Mouse (Mus musculus): ENCODE measurements around the gene Yap1. TPM values are rescaled to one million over a fixed set of nuclear protein-coding genes. Genes with fewer than 3 reads are reported as not detected.

Yap1 gene
- polyA plus RNA-seq, 1 experiment from 2014 or later: 42.9 TPM

GRCm38 (mm10) chr9:8001352-8001751 lies 3.0 kb downstream of the Yap1 start:
- WGBS: 70% methylated on average over 7 of the region's 7 CpGs
- peaks cover 51% of the 10 kb centered on the region for H3K36me3 ChIP-seq (replicated peaks)
- H3K9me3 ChIP-seq: no peaks in the 10 kb centered on the region
- no peak overlapping the region for H3K27ac ChIP-seq (replicated peaks)
- H3K4me1 ChIP-seq: peaks cover 30% of the 10 kb centered on the region
- no peak for DNase-seq (ENCODE audit: low spot score)
- no peaks in the 10 kb centered on the region for H3K27me3 ChIP-seq (replicated peaks; ENCODE audit: low read depth, poor library complexity, severe bottlenecking)
- H3K4me3 ChIP-seq: peak overlapping the region; percentile 32; the same call in 1 of the 2 replicates

DNA sequence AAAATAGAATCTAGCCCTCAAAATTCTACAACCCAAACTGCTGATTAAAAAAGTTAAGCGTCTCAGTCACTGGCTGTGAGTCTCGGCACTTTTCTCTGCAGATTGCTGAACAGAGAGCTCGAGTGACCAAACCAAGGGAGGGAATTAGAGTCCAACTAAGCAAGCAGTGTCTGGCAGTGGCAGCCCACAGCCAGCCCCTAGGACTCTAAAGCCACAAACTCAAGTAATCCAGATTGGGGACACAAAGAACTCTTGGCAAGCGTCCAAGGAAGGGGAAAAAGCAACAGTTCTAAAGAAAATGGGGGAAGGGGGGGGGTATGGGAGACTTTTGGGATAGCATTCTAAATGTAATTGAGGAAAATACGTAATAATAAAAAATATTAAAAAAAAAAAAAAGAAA lies 10.1 kb downstream of the Yap1 start:
- Histone ChIP-seq H3K4me3 (no peak overlapping the region), H3K9me3 (no peaks in the 10 kb centered on the region), H3K4me1 (no peaks in the 10 kb centered on the region), H3K36me3 (replicated peaks) (peaks cover 94% of the 10 kb centered on the region), H3K27me3 (replicated peaks; ENCODE audit: low read depth, poor library complexity, severe bottlenecking) (no peaks in the 10 kb centered on the region), H3K27ac (replicated peaks) (no peak overlapping the region)
- WGBS: 90% methylated on average over 5 of the region's 5 CpGs
- DNase-seq (ENCODE audit: low spot score): no peak

- 86% methylated on average over 3 of the region's 3 CpGs for WGBS
- Histone ChIP-seq H3K27me3 (replicated peaks; ENCODE audit: low read depth, poor library complexity, severe bottlenecking) (no peaks in the 10 kb centered on the region), H3K4me3 (no peak overlapping the region), H3K36me3 (replicated peaks) (peaks cover 94% of the 10 kb centered on the region), H3K9me3 (no peaks in the 10 kb centered on the region), H3K4me1 (no peaks in the 10 kb centered on the region), H3K27ac (replicated peaks) (no peak overlapping the region)
- no peak for DNase-seq (ENCODE audit: low spot score)
Observed at GRCm38 (mm10) chr9:7992651-7993050, 11.7 kb downstream of the Yap1 start.

GRCm38 (mm10) chr9:7990897-7991296 lies 13.5 kb downstream of the Yap1 start:
- Histone ChIP-seq H3K36me3 (replicated peaks) (peaks cover 91% of the 10 kb centered on the region), H3K4me3 (no peak overlapping the region), H3K27ac (replicated peaks) (no peak overlapping the region), H3K4me1 (no peaks in the 10 kb centered on the region), H3K9me3 (no peaks in the 10 kb centered on the region), H3K27me3 (replicated peaks; ENCODE audit: low read depth, poor library complexity, severe bottlenecking) (no peaks in the 10 kb centered on the region)
- no peak for DNase-seq (ENCODE audit: low spot score)
- WGBS: 88% methylated on average over 4 of the region's 4 CpGs

- Histone ChIP-seq H3K27me3 (replicated peaks; ENCODE audit: low read depth, poor library complexity, severe bottlenecking) (no peaks in the 10 kb centered on the region), H3K36me3 (replicated peaks) (peaks cover 79% of the 10 kb centered on the region), H3K4me1 (peaks cover 10% of the 10 kb centered on the region), H3K27ac (replicated peaks) (no peak overlapping the region), H3K9me3 (no peaks in the 10 kb centered on the region), H3K4me3 (no peak overlapping the region)
- no peak for DNase-seq (ENCODE audit: low spot score)
- 90% methylated on average over 5 of the region's 5 CpGs for WGBS
Observed at GRCm38 (mm10) chr9:7987119-7987518, 17.3 kb downstream of the Yap1 start.

DNA sequence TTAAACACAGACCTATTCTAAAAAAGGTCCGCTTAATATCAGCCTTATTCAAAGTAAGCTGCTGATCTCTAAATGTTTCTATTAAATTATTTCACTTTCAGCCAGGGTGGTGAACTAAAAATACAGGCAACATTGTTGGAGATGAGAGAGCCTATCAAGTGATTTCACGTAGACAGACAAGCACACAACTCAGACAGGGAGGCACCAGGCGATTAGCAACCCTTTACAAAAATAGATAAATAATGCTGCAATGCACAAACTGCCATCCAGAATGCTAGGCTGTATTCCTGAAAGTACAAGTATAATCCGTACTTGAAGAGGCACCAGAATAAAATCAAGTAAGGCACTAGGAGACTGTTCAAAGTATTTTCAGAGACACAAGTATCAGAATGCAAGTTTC lies 20.1 kb downstream of the Yap1 start:
- Histone ChIP-seq H3K4me3 (no peak overlapping the region), H3K36me3 (replicated peaks) (peaks cover 81% of the 10 kb centered on the region), H3K27ac (replicated peaks) (no peak overlapping the region), H3K4me1 (peaks cover 10% of the 10 kb centered on the region), H3K27me3 (replicated peaks; ENCODE audit: low read depth, poor library complexity, severe bottlenecking) (no peaks in the 10 kb centered on the region), H3K9me3 (no peaks in the 10 kb centered on the region)
- 83% methylated on average over 4 of the region's 4 CpGs for WGBS
- no peak for DNase-seq (ENCODE audit: low spot score)

DNA sequence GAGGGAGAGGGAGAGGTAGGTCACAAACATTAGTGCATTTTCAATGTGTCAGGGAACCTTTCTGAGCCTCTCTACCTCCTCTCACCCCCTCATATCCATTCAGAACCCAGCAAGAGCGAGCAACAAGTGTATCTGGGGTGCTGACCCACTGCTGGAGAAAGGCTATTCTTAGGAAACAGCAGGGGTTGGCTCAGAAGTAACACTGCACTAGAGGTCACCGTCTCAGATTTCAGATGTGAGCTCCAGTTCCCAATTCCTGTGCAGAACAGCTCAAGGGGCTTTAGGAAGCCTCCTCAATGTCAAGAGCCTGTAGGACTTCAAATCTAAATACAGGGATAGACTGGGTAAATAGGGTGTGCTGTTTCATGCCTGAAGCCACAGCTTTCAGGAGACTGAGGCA lies 20.7 kb downstream of the Yap1 start:
- no peak for DNase-seq (ENCODE audit: low spot score)
- 22% methylated on average over 2 of the region's 2 CpGs for WGBS
- Histone ChIP-seq H3K9me3 (no peaks in the 10 kb centered on the region), H3K27ac (replicated peaks) (no peak overlapping the region), H3K27me3 (replicated peaks; ENCODE audit: low read depth, poor library complexity, severe bottlenecking) (no peaks in the 10 kb centered on the region), H3K4me1 (peaks cover 10% of the 10 kb centered on the region), H3K36me3 (replicated peaks) (peaks cover 81% of the 10 kb centered on the region), H3K4me3 (no peak overlapping the region)

GRCm38 (mm10) chr9:7980162-7980561 lies 24.2 kb downstream of the Yap1 start:
- peaks cover 87% of the 10 kb centered on the region for H3K36me3 ChIP-seq (replicated peaks)
- 89% methylated on average over 2 of the region's 2 CpGs for WGBS
- DNase-seq (ENCODE audit: low spot score): no peak

DNA sequence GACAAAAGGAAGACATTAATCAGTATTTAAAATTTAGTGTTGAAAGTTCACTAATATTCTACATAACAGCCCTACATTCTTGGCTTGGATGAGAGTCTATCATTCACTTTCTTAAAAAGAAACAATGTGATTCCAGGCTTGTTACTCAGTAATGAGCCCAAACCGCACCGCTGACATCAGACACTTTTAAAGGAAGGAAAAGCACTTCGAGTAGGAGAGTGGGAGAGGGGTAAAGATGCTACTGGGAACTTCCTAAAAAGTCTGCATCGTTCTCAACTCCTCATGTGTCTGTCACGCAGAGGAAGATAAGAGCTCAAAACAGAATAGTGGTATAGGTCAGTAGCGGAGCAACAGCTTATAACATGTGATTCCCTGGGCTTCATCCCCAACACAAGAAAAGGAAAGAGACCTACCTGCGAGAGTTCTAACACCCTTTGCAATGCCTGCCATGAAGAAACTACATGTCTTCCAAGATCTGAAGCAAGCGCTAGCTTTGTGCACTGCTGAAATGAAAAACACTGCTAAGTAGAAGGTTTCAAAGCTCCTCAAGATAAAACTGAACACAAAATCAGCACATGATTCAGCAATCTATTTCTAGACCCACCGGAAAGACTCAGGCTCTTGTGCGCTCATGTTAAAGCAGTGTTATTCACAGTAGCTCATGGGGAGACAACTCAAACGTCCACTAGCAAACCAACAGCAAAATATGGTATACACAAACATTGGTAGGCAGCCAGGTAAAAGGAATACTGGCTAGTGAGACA lies 25.1 kb downstream of the Yap1 start:
- no peak overlapping the region for H3K27ac ChIP-seq (replicated peaks)
- DNase-seq (ENCODE audit: low spot score): no peak
- H3K27me3 ChIP-seq (replicated peaks; ENCODE audit: low read depth, poor library complexity, severe bottlenecking): no peaks in the 10 kb centered on the region
- no peaks in the 10 kb centered on the region for H3K9me3 ChIP-seq
- H3K36me3 ChIP-seq (replicated peaks): peaks cover 91% of the 10 kb centered on the region
- peaks cover 9% of the 10 kb centered on the region for H3K4me1 ChIP-seq
- H3K4me3 ChIP-seq: no peak overlapping the region
- WGBS: 93% methylated on average over 11 of the region's 11 CpGs

More at GRCm38 (mm10) chr9:7980162-7980561, 24.2 kb downstream of the Yap1 start:
- H3K4me3 ChIP-seq: no peak overlapping the region
- no peaks in the 10 kb centered on the region for H3K27me3 ChIP-seq (replicated peaks; ENCODE audit: low read depth, poor library complexity, severe bottlenecking)
- peaks cover 10% of the 10 kb centered on the region for H3K4me1 ChIP-seq
- no peaks in the 10 kb centered on the region for H3K9me3 ChIP-seq
- no peak overlapping the region for H3K27ac ChIP-seq (replicated peaks)

- no peak for DNase-seq (ENCODE audit: low spot score)
- Histone ChIP-seq H3K9me3 (no peaks in the 10 kb centered on the region), H3K27ac (replicated peaks) (no peak overlapping the region), H3K4me3 (no peak overlapping the region), H3K36me3 (replicated peaks) (peaks cover 96% of the 10 kb centered on the region), H3K27me3 (replicated peaks; ENCODE audit: low read depth, poor library complexity, severe bottlenecking) (no peaks in the 10 kb centered on the region), H3K4me1 (peaks cover 2% of the 10 kb centered on the region)
- WGBS: 87% methylated on average over 3 of the region's 3 CpGs
Observed at GRCm38 (mm10) chr9:7978502-7978901, 25.9 kb downstream of the Yap1 start.

DNA sequence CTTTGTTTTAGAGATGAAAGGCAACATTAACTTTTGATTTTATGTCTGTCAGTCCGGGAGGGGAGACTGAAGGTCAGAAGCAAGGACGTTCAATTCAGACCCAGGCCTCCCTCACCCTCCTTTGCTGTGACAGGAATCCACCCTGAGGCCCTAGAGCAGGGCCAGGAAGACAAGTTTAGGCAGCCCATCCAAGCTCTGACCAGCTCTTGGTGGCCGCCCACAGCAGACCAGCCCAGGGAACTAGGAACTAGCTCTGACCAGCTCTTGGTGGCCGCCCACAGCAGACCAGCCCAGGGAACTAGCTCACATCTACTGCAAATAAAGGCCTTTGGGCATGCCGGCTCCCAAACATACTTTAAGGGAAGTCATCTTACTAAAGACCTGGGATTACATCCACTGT lies 26.8 kb downstream of the Yap1 start:
- no peak for DNase-seq (ENCODE audit: low spot score)
- H3K27me3 ChIP-seq (replicated peaks; ENCODE audit: low read depth, poor library complexity, severe bottlenecking): no peaks in the 10 kb centered on the region
- H3K4me1 ChIP-seq: no peaks in the 10 kb centered on the region
- no peak overlapping the region for H3K27ac ChIP-seq (replicated peaks)
- WGBS: 86% methylated on average over 5 of the region's 5 CpGs
- no peak overlapping the region for H3K4me3 ChIP-seq
- peaks cover 99% of the 10 kb centered on the region for H3K36me3 ChIP-seq (replicated peaks)
- H3K9me3 ChIP-seq: no peaks in the 10 kb centered on the region

DNA sequence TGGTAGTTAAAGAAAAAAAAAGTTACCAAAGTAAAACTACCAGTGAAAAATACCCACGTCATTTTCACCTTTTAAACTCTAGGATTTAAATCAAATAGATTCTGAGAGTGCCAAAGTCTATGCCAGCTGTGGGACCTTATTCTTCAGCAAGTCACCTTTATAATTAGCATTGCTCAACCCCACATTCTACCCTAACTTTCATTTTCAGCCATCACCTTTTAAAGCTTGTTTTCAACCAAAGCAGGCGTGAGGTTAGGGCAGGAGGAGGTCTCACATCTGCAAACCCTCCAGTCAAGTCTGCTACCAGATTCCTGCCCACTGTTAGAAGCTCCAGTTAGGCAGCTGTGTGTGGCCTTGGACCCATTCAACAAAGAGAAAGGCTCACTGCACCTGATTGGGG lies 32.4 kb downstream of the Yap1 start:
- WGBS: 79% methylated on average over 2 of the region's 2 CpGs
- H3K27ac ChIP-seq (replicated peaks): no peak overlapping the region
- H3K4me3 ChIP-seq: no peak overlapping the region
- peaks cover 83% of the 10 kb centered on the region for H3K36me3 ChIP-seq (replicated peaks)
- no peak for DNase-seq (ENCODE audit: low spot score)
- no peaks in the 10 kb centered on the region for H3K9me3 ChIP-seq
- peaks cover 12% of the 10 kb centered on the region for H3K4me1 ChIP-seq
- H3K27me3 ChIP-seq (replicated peaks; ENCODE audit: low read depth, poor library complexity, severe bottlenecking): no peaks in the 10 kb centered on the region

DNA sequence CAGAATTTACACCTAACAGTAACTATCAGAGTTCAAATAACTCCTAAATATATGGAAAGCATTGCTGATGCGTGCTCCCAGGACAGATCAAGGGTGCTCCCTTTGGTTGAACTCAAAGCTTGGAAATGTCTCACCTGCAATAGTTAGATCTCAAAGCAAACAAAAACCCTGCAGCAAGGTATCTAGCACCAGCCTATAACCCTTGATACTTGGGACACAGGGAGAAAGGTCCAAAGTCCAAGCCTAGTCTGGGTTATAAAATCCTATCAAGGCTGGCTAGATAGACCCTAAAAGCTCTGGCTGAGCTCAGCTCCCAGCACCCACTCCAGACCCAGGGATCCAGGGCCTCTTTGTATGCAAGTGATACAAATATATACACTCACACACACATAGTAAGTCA lies 36.4 kb downstream of the Yap1 start:
- H3K36me3 ChIP-seq (replicated peaks): peaks cover 80% of the 10 kb centered on the region
- no peak overlapping the region for H3K27ac ChIP-seq (replicated peaks)

More for the DNA sequence above, 36.4 kb downstream of the Yap1 start:
- peaks cover 18% of the 10 kb centered on the region for H3K4me1 ChIP-seq
- H3K9me3 ChIP-seq: no peaks in the 10 kb centered on the region
- no peak for DNase-seq (ENCODE audit: low spot score)
- no peak overlapping the region for H3K4me3 ChIP-seq
- 95% methylated on average over 1 of the region's 1 CpGs for WGBS
- no peaks in the 10 kb centered on the region for H3K27me3 ChIP-seq (replicated peaks; ENCODE audit: low read depth, poor library complexity, severe bottlenecking)
